Mouse (Mus musculus) ovary, postnatal 14 days (tissue): ENCODE measurements around the gene Krt6b.
"Not testable (repeated sequence)": the region's sequence is repeated elsewhere in the genome, so short reads cannot be mapped to it uniquely, and the experiment has no call there.

Experiments
- DNase-seq: peaks from one replicate; pipeline ENCODE4 v3.0.0; 2022; ENCODE audit warnings: low spot score

The Krt6b gene

DNA sequence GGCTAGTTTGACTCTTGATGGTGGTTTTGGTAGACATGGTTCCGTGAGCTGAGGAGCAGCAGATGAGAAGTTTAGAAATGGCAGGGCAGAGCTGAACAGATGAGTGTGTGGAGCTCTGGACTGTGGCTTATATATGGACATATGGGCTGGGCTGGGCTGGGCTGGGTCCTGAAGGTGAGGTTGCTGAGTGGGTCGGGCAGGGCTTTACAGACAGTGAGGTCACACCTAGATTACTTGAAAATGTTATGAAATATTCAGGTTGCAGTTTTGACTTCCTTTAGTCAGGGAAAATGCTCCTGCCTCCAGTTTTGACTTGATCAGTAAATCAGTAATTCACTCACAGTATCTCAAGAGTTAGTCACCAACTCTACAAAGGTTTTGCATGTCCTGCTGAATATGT, at the start of gene Krt6b:
Gene Krt6b, minus strand, starts transcription at position 101 of the 400 bp plus-strand sequence.
- DNase-seq = no peak

DNA sequence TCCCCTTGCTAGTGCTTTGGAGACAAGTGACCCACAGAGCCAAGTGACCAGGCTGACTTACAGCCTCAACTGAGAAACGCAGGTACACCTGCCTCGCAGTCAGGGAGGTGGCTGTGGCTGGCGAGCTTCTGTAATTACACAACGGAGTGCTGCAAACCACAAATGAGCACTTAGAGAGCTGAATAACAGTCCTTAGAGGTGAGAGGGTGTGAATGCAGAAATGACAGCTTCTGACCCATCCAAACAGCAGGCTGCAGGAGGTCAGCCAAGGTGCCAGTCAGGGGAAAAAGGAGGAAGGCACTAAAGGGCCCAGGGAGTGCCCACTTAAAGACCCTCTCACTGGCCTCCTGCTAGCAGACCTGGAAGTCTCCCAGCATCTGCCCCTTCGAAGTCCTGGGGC, 44.6 kb upstream of the Krt6b start:
- DNase-seq = no peak

DNA sequence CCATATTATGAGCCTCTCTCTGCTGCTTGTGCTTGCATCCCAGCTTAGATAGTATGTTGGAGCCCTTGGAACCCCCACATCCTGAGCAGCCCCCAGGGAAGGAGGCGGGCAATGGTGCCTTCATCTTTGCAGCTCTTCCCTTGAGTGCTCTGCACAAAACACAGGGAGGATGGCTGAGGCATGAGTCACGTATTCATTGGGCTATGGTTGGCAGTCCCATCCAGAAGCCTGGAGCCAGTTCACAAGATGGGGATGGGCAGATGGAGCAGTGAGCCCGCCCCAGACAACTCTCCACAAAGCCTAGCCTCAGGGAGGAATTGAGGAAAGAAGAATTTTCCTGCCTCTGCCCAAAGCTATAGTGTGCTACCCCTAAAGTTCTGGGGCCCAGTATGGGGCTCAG, 35.7 kb upstream of the Krt6b start:
- DNase-seq = no peak

DNA sequence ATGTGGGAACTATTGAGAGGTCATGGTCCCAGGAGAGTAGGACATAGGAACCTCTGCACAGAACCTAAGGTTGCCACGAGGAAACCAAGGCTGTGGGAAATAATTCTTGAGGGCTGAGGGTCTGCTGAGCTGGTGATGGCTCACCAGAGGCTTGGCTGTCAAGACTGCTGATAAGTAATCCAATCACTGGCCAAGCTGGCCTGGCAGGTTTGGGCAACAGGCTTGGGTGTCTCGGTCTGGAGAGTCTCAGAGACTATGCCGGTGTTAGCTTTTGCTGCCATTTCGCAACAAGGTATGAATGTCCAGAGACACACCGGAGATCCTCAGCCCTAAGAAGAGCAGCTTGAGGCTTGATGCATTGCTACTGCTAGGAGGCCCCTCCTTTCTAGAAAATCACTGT, 34.3 kb upstream of the Krt6b start:
- DNase-seq = no peak

DNA sequence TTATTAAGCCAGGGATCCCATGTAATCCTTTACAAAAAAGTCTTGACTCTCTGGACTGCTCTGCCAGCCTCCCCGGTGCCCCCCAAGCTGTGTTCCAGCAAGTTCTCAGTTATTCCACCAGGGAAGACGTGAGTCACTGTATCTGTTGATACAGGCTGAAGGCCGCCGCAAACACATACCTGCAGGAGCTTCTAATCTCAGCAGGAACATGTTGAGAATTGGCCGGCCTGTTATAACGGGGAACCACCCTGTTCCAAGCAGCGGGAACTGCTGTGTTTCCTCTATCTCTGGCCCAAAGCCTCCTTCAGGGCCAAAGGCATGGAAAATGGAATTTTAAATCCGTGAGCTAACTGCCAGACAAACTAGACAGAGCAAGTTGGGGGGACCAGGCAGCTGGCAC, 33.6 kb upstream of the Krt6b start:
- DNase-seq = no peak

DNA sequence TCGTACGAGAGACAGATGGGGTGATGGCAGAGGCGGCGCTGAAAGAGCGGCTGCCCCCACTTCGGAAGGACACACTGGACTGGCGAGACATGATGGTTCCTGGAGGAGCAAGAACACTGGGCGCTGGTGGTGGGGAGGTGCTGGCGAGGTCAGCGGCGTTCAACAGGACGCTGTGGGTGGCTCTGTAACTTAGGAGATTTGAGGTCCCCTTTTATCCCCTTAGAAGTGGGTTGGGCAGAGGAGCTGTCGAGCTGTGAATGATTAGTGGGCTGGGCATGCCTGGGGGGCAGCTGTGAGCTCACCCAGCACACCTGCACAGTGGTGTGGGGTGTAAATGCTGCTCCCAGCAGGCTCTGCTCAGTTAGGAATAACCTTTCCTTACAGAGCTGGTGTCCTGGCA, 32.6 kb upstream of the Krt6b start, which contains the start of gene Krt5:
Gene Krt5, minus strand, starts transcription at position 179 of the 400 bp plus-strand sequence.
- DNase-seq = no peak

DNA sequence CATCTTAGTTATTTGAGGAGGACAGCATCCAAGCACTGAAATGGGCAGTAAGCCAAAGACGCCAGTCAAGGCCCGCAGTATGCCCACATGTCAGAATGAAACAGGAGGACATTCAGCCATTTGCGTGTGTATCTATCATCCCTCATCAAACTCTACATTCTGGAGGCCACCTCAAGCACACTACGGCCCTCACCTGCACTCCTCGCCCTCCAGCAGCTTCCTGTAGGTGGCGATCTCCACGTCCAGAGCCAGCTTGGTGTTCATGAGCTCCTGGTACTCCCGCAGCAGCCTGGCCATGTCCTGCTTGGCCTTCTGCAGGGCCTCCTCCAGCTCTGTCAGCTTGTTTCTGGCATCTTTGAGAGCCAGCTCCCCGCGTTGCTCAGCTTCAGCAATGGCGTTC, 28.6 kb upstream of the Krt6b start:
- DNase-seq = no peak

DNA sequence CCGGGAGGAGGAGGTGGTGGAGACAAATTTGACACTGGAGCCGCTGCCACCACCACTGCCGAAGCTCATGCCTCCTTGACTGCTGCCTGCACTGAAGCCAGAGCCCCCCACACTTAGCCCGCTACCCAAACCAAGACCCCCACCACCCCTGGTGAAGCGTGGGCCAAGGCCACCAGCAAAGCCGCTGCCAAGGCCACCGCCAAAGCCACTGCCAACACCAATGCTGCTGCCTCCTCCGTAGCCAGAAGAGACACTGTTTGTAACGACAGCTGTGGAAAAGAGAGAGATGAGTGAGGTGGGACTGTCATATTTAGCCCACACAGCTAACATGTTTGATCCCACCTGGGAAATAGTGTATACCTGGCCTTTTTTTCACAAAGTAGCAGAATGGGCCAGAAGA, 27.4 kb upstream of the Krt6b start:
- DNase-seq = no peak

DNA sequence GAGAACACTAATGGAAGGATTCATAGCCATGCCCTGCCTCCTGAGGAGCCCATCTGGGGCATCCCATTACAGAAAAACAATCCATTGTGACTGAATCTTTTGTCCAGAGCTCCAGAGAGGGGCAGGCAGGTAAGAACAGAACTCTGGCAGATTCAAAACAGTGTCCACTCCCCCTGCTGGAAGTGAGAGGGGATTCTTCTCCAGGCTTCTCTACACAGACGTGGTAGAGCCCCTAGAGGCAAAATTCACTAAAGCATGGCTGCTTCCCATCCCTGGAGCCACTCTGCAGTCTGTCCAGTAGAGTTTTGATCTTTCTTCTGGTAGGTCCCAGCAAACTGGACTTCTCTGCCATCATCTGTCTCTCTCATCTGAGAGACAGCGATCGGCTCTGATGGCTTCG, 24.0 kb upstream of the Krt6b start:
- DNase-seq = no peak

DNA sequence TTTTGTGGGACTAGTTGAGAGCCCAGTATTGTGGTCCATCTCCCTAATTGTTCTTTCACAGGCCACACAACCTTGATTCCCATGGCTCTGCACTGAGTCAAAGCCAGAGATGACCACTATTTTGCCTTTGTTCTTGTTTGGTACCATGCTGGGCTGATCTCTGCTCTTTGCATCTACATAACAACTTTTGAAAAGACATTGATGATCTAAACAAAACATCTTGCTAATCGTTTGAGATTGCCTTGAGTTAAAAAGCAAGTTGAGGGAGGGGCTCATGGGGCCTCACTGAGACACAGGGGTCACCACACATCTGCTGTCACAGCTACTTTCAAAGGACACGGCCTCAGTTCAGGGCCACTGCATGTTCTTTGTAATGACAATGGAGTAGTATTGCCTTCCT, 22.3 kb upstream of the Krt6b start:
- no peak for DNase-seq

DNA sequence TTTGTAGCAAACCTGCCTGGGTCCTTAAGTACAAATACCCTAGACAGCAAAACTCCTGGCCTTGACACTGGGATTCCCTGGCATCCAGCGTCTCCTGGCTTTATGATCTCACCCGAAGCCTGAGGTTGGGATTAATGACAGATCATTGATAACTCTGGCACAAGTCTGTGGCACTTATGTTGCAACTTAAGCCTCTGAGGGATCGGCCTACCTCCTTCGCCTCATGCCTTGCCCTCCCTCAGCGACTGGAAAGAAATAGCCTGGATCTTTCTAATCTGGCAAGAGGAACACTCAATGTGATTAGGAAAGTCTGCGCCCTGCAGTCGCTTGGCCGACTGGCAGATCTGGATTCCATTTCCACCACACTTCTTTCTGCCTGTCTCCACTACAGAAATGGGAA, 19.8 kb upstream of the Krt6b start:
- DNase-seq = no peak

DNA sequence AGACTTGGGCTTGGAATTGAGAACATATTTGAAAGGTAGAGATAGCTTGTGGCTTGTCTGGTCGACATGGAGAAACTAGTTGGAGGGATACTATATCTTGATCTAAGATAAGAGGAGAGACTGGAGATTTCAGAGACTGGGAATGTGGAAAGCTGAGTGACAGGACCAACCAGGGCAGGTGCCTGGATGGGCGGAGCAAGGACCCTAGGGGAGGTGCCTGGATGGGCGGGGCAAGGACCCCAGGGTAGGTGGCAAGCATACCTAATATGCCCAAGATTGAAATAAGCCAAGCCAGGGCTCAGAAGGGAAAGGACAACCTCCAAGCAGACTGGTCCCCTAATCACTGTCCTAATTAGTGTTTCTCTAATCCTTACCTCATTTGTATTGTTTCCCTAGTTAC, 19.1 kb upstream of the Krt6b start:
- no peak for DNase-seq

DNA sequence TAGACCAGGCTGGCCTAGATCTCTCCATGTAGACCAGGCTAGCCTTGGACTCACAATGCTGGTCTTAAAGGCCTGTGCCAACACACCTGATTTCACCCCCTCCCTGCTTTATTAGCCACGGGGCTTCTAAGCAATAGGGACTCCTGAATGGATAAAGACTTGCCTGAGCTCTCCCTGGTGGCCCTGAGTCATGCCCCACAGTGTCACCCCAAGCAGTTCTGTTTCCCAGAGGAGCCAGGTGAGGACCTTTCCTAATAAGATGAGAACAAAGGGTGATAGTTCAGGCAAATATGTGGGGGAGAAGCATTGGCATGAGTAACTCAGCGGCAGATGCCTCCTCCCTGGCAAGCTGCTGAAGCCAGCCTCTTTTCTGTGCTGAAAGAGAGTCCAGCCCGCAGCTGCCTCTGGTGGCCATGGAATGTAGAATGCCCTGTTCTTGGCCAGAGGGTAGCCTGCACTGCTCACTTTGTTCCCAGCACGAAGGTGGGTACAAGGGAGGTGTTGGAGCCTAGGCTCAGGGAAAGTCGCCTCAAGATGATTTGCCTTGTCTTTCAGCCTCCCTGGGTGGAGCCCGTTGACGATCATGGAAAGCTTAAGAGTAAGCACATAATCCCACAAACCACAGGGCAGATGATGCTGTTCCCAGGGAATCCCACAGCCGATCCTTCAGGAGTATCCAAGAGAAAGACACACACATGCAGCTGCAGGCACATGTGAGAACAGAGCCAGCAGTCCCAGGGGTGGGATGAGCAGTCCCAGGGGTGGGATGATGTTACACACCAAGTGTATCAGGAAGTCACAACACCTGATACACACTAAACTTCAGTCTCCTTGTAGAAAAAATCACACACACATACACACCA, 17.5 kb upstream of the Krt6b start:
- no peak for DNase-seq

DNA sequence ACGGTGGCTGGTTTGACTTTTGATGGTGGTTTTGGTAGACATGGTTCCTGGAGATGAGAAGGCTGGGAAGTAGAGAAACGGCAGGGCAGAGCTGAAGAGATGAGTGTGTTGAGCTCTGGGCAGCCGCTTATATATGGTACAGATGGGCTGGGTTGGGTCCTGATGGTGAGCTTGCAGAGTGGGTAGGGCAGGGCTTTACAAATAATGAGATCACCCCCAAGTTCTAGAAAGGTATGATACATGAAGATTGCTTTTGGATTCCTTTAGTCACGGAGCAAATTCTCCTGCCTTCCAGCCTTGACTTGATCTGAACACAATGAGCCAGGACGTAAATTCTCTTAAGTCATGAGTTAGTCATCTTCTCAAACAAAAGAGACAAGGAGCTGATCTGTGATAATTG, 14.1 kb upstream of the Krt6b start, which contains the start of gene Krt6a:
Gene Krt6a, minus strand, starts transcription at position 101 of the 400 bp plus-strand sequence.
- no peak for DNase-seq

DNA sequence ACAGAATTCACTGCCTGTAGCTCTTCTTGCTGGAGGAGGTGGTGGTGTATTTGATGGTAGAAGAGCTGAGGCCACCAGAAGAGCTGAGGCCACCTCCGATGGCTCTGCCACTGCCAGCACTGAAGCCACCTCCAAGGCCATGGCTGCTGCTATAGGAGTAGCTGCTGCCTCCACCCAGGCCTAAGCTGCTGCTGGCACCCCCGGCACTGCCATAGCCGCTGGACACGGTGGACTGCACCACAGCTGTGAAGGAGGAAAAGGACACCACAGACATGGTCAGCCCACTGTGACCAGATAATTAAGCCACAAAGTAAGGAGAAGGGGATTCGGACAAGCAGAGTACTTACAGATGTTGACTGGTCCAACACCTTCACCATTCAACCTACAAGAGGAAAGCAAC, 10.4 kb upstream of the Krt6b start:
- DNase-seq = not testable (repeated sequence)

DNA sequence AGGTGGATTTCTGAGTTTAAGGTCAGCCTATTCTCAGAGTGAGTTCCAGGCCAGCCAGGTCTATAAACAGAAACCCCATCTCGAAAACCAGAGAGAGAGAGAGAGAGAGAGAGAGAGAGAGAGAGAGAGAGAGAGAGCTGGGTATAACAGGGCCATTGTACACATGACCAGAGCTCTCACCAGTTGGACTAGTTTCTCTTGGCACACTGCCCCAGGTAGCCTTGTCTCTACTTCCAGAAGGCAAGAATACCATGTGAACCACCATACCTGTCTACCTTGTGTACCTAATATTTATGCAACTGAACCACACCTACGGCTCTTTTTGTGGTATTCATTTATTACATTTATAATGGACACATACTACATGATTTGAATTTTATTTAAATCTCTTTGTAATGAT, 8.1 kb upstream of the Krt6b start:
- DNase-seq = no peak

DNA sequence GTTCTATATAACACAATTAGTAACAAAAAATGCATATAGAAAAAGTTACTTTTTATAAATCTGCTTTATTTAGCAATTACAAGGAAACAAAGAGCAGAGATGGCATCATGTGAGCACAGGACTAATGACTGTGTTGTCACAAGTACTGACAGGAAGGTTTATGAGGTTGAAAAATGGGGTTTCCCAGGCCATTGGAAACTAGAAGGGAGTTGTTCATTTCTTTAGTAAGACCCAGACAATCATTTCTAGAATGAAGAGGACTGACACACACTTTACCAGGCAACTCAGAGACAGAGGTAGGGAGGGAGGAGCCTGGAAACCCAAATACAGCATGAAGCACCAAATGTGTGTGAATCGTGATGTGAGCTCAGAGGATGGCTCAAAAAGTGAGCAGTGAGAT, 4.1 kb downstream of the Krt6b start:
- no peak for DNase-seq

DNA sequence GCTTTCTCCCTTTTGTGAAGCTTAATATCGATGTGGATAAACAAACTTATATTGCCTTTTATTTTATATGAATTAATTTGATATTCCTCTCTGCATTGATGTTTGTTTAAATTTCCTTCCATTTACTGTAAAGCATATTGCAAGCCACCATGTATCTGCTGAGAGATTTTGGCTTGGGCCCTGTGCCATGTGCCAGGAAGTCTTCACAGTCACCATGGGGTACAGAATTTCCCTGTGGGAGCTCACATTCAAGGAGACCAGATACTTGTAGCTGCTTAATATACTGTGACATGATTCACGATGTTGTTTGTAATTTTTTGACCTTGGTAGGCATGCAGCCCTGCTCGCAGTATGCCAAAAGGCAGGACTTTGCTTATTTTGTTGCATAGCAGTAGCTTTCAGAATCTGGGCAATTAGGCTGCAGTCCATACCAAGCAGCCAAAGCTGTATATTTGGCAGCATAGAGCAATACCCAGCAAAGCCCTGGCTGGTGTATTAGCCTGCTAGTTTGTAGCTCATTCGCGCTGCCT, 27.3 kb downstream of the Krt6b start:
- DNase-seq = no peak

DNA sequence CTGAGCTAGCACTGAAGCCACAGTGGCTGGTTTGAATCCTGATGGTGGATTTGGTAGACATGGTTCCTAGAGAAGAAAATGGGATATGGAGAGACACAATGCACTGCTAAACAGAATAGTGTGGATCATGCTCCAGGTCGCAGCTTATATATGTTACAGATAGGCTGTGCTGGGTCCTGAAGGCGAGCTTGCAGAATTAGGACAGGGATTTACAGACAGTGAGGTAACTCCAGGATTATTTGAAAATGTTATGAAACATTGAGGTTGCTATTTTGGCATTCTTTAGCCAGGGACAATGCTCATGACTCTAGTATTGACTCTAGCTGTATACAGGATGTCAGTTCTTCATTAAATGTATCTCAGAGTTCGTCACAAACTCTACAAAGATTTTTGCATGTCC, 32.8 kb downstream of the Krt6b start, which contains the start of gene Gm5478:
Gene Gm5478, minus strand, starts transcription at position 101 of the 400 bp plus-strand sequence.
- no peak for DNase-seq

DNA sequence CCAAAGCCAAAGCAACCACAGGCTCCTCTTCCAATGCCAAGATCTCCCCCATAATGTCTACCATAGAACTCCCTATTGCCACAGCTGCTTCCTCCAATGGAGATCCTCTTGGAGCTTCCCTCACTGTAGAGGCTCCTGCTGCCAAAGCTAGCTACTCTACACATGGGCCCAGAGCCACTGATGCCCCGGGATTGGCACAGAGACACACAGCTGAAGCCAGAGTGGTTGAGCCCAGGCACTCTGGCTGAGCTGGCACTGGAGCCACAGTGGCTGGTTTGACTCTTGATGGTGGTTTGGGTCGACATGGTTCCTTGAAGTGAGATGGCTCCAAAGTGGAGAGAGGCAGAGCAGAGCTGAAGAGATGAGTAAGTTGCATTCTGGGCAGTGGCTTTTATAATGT, 52.2 kb downstream of the Krt6b start, which contains the start of gene Gm5414:
Gene Gm5414, minus strand, starts transcription at position 305 of the 400 bp plus-strand sequence.
- no peak for DNase-seq
